Mouse (Mus musculus) adrenal gland, postnatal 25 days (tissue): ENCODE results near the gene Akr1c13. TPM values are rescaled to one million over a fixed set of nuclear protein-coding genes. Genes with fewer than 3 reads are reported as not detected.
A peak's percentile ranks its signal among the peaks of the same experiment; 100 is the strongest.
"Not testable (repeated sequence)": the region's sequence is repeated elsewhere in the genome, so short reads cannot be mapped to it uniquely, and the experiment has no call there.

Experiments used
- DNase-seq: peaks from one replicate; pipeline ENCODE4 v3.0.0; 2021; ENCODE audit warnings: mixed read lengths
- long read RNA-seq: library from polyadenylated mRNA; stranded (forward); transcript quantifications from one replicate; pipeline ENCODE4 v2.0.0, GENCODE M21; 2021
- total RNA-seq: library from RNA; stranded (reverse); gene quantifications from 2 replicates; pipeline ENCODE4 v1.2.3, GENCODE M21; 2021

The Akr1c13 gene
- total RNA-seq = 36.1 and 44.4 TPM in 2 replicates
- long read RNA-seq, transcript Akr1c13-201 (9 exons, 1,262 nt) = major isoform, 18 of 42 reads
- long read RNA-seq, partial matches to known transcripts = 15 of 42 reads
- long read RNA-seq, other reads (novel, unspliced or antisense) = 9 of 42 reads

DNA sequence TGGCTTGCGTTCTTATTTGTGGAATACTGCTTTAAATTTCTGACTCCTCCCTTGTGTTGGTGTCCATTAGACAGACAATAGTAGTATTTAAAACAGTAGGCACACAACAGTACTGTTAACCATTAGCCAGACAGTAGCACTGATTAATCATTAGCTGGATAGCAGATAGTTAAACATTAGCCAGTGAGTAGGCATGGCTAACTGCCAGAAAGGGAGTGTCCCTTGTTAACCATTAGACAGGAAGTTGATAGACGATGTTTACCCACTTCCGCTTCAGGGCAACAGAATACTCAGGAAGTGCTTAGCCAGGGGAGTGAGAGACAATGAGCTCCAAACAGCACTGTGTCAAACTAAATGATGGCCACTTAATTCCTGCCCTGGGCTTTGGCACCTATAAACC lies at the start of gene Akr1c13:
Akr1c13 (plus strand) TSS at position 247 of the 400 bp plus-strand sequence.
- no peak for DNase-seq

DNA sequence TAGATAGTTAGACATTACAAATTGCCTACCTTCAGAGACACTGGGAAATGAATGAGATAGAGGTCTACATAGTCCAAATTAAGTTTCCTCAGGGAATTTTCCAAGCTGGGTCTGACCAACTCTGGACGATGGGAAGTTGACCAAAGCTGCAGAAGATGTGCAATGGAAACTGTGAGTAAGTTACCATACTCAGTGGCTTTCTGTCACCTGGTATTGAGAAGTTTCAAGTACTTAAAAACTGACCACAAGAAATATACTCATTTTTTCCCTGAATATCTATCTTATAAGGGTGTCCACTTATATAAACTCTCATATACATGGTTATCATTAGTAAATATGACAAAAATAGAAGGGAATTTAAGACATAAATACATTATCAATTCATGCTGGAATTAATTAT lies 46.7 kb upstream of the Akr1c13 start:
- no peak for DNase-seq

DNA sequence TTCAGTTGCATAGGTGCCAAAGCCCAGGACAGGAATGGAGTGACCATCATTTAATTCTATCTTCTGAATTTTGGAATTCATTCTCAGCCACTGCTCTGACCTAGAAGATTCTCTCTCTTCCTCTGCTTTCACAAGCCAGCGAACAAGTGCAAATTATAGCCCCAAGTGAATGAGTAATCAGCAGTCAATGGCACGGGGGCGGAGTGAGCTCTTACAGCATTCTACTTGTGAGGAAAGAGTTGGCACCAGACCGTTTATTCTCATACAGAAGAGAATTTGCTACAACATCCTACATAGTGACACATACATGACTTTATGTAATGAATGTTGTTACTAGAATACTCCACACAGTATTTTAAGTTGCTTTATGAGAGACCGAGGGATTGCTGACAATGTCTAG lies 40.4 kb upstream of the Akr1c13 start, which contains the start of gene Akr1c18:
Akr1c18 (minus strand) TSS at position 137 of the 400 bp plus-strand sequence.
- peak; percentile 5 for DNase-seq

DNA sequence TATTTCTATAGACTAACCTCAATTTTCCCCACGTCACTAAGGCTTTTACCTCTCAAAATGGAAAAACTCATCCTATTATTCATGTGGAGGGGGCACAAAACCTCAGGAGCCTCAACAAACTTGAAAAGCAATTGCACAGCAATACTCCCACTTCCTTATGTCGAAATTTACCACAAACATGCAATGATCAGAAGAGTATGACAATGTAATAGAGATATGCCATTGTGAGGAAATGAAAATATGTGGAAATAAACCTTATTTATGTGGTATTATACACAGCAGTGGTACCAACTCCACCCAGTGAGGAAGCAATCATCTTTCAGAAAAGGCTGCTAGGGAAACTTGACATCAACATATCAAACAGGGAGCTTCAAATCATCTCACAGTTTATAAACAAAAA lies 38.0 kb upstream of the Akr1c13 start:
- DNase-seq = no peak

DNA sequence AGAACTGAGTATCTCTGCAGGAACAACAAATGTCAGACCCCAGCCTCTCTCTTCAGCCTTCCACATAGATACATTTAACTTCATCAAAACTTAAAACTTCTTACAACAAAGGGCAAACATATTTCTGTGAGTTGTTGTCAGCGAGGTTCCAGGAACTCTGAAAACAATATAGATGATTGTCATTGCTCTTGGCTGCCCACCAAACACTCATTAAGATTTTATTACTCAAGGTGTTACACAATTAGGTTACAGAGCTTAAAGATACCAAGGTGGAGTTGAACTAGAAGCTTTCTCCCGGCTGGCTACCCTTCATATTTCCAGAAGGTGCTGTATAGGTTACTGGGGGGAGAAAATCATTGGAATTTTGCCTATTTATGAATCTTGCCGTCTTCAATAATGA lies 37.4 kb upstream of the Akr1c13 start:
- DNase-seq = no peak

DNA sequence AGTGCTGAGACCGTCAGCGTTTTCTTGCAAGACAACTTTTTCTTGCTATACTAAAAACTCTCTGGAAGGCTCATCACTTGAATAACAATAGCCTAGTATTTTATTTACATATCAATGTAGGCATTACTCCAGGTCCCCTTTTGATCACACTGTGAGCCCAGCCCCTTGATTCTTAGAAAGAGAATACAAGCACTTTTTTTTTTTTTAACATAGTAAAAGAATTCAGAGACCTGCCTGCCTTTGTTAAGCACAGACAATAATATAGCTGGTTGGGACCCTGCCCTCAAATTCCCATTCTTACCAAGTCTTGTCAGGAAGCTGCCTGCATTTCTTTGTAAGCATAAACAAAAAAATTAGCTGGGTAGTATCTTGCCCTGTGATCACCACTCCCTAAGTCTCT lies 35.7 kb upstream of the Akr1c13 start:
- DNase-seq = no peak

DNA sequence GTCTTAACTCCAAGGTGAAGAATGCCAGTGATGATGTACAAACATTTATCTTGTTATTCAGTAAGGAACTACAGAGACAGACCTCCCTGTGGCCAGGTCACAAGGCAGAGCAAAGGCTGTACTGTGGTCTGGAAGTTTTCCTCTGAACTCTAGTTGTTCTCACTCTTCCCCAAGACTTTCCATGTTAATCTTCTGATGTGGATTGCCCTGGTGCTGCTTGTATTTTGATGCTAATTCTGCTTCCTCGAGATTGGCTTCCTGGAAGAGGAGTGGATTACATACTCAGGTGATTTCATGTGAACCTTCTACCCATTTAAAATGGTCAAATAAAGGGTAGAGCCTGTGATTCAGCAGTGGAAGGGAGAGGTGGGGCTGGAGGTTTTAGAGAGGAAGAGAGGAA lies 22.9 kb upstream of the Akr1c13 start:
- DNase-seq = no peak

DNA sequence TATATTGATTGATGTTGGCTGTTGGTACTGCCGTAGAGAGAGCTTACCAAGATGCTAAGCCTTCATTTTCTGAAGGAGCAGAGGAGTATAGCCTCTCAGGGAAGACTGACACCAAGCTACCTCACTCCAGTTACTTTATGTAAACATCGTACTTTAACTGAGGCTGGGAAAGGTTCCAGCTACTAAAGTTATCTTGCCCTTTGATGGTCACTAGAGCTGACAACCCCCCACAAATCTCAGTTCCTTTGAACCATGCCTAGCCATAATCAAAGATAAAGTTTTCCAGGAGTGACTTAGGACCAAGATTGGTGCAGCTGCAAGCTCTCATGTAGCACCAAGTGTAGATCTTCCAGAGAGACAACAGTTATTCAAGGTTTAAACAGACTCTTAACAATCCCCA lies 18.0 kb upstream of the Akr1c13 start:
- DNase-seq = no peak

DNA sequence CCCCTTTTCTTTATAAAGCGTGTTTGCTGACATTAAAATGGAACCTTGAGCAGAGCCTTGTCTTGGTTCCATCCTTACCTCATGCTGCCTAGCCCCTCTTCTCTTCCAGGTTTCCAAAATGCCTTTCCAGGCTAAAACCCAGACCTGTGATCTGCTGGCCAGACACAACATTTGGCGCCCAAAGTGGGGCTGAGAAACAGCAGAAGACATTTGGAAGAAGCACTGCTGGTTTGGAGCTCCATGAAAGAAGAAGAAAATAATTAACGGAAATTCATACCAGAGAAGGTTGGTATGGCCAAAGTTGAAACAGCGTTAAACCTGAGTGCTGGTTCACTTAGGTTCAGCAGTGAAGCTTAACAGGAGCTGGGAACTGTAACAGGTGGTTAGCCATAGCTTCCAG lies 9.6 kb upstream of the Akr1c13 start:
- not testable (repeated sequence) for DNase-seq

DNA sequence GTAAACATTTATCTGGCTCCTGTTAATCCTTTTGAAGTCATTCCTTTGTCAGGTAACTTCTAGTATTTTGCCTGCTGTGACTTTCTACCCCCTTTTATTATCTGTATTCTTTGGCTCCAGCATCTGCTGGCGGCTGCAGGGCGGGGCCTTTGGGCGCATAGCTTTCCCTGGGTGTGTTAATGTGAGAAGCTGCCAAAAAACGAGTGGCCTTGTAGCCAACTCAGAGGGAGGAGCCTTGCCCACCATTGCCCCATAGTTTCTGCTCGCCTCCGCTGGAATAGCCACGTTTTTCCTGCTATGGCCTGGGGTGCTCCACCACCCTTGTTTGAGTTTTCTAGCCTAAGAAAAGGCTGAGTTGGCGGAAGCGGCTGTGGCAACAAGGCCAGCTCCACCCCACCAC lies 7.8 kb upstream of the Akr1c13 start:
- no peak for DNase-seq

DNA sequence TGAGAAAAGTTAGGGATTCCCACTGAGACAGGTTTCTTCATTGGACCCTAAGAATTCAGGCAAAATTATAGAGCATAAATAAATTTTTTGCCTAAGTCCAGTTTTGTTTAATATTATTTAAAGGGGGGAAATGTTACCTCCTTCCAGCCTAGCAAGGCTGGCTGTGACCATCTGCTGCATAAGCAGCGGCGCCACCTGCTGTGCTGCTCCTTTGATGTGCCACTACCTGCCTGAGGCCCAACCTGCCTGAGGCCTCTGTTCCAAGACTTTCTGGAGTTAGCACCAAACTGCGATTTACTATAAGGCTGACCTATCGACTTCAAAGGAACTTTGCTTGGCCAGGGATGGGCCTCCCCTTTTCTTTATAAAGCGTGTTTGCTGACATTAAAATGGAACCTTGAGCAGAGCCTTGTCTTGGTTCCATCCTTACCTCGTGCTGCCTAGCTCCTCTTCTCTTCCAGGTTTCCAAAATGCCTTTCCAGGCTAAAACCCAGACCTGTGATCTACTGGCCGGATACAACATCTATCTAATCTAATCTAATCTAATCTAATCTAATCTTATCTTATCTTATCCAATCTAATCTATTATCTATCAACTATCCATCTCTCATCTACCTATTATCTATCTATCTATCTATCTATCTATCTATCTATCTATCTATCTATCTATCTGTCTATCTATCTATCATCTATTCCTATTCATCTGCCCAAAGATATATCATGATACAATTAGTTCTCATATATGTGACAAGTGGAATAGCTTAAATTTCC lies 4.1 kb upstream of the Akr1c13 start:
- DNase-seq = peak; percentile 21

DNA sequence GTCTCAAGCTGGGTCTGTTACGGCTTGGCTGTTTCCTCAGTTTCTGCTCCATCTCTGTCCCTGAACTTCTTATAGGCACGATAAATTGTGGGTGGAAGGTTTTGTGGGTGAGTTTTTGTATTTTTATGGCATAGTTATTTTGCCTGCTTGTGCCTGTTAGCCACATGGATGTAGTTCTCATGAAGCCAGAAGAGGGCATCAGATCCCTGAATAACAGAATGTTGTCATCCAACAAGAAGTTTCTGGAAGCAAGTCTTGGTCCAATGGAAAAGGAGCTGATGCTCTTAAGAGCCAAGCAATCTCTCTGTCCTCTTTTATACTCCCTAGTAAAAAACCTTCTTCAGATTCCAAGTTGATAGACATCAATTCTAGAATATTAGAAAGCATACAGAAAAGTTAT lies 2.8 kb upstream of the Akr1c13 start:
- no peak for DNase-seq

DNA sequence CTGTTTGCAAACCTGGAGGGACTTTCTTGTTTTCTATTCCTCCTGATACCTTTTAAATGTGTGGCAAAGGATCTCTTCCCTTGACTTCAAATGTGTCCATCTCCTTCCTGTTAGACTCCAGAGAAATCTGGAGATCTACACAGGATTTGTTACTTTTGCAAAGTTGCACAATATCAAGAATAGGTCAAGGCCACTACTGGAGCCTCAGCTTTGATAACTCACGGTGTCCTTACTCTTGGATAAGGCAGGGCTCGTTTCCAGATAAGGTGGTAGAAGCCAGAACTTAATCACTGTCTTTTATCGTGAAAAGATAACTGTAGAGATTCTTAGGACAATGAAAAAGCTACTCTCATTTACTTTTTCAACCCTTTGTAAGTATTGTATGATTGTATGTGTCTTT lies 1.6 kb downstream of the Akr1c13 start:
- no peak for DNase-seq

DNA sequence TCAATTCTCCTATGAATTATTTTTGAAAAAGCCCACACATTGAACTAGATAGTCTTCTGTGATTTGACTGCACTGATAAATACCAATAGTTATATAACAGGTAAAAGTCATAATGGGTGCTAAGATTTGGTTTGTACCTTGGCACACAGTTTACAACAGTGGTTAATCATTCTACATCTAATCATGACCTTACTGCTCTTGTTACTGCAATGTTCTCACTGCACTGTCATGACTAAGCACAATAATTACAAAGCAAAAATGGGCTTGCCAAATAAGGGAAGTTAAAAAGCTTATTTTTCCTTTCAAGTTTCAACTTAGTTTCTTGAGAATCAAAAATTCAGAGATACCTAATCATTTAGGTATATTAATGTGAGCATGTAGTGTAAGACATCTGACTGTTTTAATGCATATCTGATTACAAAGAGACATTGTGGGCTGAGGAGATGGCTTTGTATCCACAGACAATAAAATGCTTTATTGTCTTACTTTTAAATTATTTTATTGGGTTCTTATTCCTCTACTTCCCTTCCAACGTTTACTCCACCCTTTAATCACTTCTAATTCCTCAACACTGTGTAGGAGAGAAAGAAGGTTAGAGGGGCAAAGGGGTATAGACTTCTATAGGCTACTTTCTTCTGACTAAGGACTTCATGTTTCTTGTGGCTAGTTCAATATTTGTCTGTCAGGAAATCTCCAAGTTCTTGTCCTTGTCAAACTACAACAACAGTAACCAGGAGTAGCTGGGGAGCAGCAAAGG lies 15.4 kb downstream of the Akr1c13 start:
- no peak for DNase-seq

DNA sequence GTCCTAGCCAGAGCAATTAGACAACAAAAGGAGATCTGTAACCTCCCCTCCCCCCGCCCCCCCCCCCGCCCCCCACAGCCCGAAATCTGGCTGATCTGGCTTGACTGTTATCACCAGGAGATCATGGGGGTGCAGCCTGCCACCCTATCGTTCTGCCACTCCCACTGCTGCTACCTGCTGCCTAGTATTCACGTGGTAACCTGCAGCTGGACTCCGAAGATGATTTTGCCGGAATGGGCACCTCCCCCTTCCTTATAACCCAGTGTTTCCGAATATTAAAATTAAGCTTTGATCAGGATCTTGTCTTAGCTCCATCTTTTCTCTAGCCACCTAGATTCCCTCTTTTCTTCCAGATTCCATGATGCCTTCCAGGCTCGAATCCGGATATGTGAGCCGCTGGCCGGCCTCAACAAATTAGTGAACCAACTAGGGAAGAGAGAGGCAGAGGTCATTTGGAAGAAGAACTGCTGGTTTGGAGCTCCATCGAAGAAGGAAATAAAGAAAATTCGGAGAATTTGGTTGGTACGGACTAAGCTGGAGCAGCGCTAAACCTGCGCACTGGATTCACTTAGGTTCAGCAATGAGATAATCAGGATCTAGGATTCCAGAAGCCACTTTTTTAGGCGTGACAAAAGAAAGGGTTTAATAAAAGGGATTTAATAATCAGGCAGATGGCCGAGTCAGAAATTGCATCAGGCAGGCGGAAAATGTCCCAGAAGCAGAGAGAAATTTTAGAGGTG lies 20.8 kb downstream of the Akr1c13 start:
- DNase-seq = no peak

DNA sequence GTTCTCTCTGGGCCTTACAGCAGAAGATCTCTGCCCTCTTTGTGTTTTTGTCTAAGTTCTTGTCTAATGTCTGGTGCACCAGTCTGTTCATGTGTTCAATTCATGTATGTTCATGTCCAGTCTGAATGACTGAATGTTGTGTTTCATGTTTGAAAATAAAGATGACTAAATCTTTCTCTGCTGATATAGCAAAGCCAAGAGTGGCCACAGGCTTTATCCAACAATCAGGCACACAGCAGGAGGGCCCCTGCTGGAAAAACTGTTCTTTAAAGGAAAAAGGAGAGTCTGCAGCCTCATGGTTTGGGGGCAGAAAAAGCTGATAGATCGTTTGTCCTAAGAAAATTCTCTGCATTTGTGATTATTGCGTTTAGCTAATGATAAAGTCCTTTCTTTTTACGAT lies 21.4 kb downstream of the Akr1c13 start:
- no peak for DNase-seq

DNA sequence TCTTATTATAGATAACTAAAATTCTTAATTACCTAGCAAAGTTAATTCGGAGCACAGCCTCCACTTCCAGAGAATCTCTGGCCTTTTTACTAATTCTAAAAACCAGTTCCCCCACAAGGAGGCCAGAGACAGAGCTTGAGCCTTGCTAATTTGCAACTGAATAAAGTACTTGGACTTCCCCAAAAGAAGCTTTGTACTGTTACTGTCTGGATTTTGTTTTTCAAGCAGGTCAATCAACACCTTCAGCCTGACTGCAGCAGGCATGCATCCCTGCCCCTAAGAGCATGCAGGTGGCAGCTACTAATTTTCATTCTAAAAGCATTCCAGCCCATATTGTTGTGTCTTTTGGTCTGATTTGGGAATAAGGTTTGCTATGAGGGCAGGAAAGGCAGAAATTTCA lies 24.5 kb downstream of the Akr1c13 start:
- not testable (repeated sequence) for DNase-seq

DNA sequence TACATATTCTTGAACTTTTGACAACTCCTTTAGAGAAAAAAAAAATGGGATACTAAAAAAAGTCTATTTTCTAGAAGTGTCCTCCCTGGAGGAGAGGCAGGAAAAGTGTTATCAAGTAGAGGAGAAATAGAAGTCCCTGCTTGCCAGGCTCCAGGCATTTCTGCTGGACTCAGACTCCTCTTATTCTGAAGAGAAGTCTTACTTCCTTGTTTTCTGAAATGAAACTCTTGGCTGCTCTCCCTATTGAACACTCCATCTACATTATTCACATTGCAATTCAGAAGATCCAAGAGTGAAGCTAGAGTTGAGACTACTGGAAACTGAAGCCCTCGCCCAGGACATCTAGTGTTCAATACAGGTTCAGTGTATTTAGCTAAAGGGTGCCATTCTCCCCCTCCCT lies 37.5 kb downstream of the Akr1c13 start, which contains the start of gene Akr1c19:
Akr1c19 (plus strand) TSS at position 260 of the 400 bp plus-strand sequence.
- no peak for DNase-seq

DNA sequence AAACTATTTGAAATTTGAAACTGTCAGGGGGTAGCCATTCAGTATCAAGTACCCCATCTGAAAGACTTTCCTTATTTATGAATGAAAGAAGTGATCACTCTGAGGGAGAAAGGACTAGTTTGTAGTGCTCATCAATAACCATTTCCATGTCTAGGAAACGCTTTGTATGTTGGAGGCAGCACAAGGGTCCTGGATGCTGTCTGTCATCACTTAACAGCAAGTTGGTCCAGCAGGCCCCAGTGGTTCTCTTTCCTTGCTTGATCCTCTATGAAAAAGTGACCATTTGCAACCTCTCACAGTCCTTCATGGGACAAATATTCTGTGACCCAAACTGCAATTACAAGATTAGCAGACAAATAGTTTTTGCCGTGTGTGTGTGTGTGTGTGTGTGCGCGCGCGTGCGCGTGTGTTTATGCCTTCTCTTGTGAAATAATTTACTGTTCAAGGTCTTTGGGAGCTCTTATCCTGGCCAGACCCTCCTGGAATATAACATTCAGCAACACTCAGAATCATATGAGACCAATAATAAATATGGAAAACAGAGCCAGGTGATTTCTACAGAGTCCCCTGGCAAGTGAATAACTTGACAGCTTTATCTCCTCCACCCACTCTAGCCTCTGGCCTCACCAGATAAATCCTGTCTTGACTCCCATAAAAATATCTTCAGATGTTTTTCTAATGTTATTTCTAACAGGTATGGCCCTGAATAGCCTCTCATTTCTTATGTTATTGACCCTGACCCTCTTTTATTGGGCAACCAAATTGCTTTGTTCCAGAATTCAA lies 40.1 kb downstream of the Akr1c13 start:
- no peak for DNase-seq

DNA sequence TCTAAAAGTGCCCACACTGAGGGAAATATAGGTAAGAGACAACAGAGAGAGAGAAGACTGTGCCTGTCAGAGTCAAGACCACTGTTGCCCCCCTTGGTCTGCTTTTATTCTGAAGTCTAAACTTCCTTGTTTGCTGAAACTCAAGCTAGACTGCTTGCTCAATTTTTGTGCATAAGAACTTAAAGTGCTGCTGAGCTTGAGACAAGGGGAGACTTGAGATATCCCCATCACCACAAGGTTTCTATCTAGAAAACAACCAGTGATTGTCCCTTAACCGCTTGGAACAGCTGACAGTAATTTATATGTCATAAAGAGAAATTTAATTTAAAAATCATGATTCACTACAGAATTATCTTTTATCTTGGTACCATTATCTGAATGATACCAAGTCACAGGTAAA lies 42.2 kb downstream of the Akr1c13 start:
- DNase-seq = no peak

DNA sequence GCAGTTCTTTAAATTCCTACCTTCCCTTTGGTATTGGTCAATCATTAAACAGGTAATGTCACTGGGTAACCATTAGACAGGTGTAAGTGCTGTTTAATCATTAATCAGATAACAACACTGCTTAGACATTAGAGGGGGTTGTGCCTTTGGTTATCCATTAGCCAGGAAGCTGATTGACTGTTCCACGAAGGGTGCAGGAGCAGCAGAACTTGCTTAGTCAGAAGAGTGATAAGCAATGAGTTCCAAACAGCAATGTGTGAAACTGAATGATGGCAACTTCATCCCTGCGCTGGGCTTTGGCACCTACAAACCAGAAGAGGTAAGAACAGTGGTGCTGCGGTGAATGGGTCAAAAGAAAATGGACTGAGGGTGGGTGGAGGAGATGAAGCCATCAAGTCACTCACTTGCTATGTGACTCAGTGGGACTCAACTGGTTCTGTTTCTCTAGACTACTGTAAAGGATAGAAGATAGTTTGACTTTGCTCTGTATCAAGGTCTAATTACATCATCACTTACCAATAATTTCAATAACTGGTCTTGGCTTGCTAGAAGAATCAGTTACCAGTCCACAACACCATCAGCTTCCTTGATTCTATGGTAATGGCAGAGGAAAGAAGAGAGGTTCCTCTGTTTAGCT lies 42.7 kb downstream of the Akr1c13 start:
- no peak for DNase-seq
